Comparison of ENCODE assay signal across 8 mouse cellular contexts in genomic region chr10:92163071-92163504, GRCm38 (mm10).
DNase-seq lines count a peak whose midpoint lies in the region; ATAC-seq lines count a peak whose summit lies in the region.

No protein-coding gene starts in this region.

- peak overlapping the region; percentile 52 for H3K4me3 ChIP-seq in forebrain, embryonic 14.5 days (ENCODE audit: low read depth, low read length)
- peak overlapping the region; percentile 60 for H3K4me3 ChIP-seq in midbrain, embryonic 11.5 days (ENCODE audit: low read depth, low read length)

- peaks cover 2% of the 10 kb centered on the region; the same call in 1 of the 2 replicates for H3K4me1 ChIP-seq in forebrain, embryonic 14.5 days (ENCODE audit: control insufficient read depth, insufficient read depth, low read length)
- H3K4me1 ChIP-seq in midbrain, embryonic 11.5 days (ENCODE audit: control insufficient read depth, insufficient read depth, low read length): peaks cover 6% of the 10 kb centered on the region; the same call in 1 of the 2 replicates

- peak overlapping the region; percentile 81 for H3K4me2 ChIP-seq in forebrain, embryonic 14.5 days (ENCODE audit: low read length)
- peak overlapping the region; percentile 65 for H3K4me2 ChIP-seq in midbrain, embryonic 11.5 days

- ATAC-seq in forebrain, embryonic 14.5 days: peak; percentile 45
- ATAC-seq in midbrain, embryonic 11.5 days (ENCODE audit: low FRiP score): peak; percentile 71

- DNase-seq in cerebellum, postnatal 14 days: peak; percentile 8 to 31
- no peak for DNase-seq in cerebellum, adult 18-20 months
- peak; percentile 55 for DNase-seq in ES-CJ7 (ENCODE audit: low read depth, low spot score)
- peak; percentile 79 for DNase-seq in forebrain, embryonic 14.5 days (ENCODE audit: low spot score)
- peak; percentile 96 for DNase-seq in midbrain, embryonic 11.5 days (ENCODE audit: low spot score, missing footprints)
- no peak for DNase-seq in urinary bladder, adult 18-20 months (ENCODE audit: low spot score in 2 of 2)
- DNase-seq in B cell, adult 2 months: no peak
- DNase-seq in T-cell, adult 2 months (ENCODE audit: low spot score): no peak

- peak overlapping the region; percentile 85 for H3K9ac ChIP-seq in forebrain, embryonic 14.5 days (ENCODE audit: low read length)
- H3K9ac ChIP-seq in midbrain, embryonic 11.5 days (ENCODE audit: low read length): peak overlapping the region; percentile 86

- no peaks in the 10 kb centered on the region for H3K36me3 ChIP-seq in forebrain, embryonic 14.5 days (ENCODE audit: control insufficient read depth, insufficient read depth, low read length)
- H3K36me3 ChIP-seq in midbrain, embryonic 11.5 days (ENCODE audit: control insufficient read depth, insufficient read depth, low read length): no peaks in the 10 kb centered on the region

- H3K9me3 ChIP-seq in forebrain, embryonic 14.5 days (replicated peaks; ENCODE audit: control insufficient read depth, low read length): no peaks in the 10 kb centered on the region
- no peaks in the 10 kb centered on the region for H3K9me3 ChIP-seq in midbrain, embryonic 11.5 days (ENCODE audit: control insufficient read depth, low read length)

- WGBS in forebrain, embryonic 14.5 days: under 1% methylated on average over 7 of the region's 7 CpGs
- under 1% methylated on average over 7 of the region's 7 CpGs for WGBS in midbrain, embryonic 11.5 days

- H3K27ac ChIP-seq in forebrain, embryonic 14.5 days (ENCODE audit: low read depth, low read length): peak overlapping the region; percentile 94
- H3K27ac ChIP-seq in midbrain, embryonic 11.5 days (ENCODE audit: low read depth, low read length): peak overlapping the region; percentile 96

- no peaks in the 10 kb centered on the region for H3K27me3 ChIP-seq in forebrain, embryonic 14.5 days (replicated peaks; ENCODE audit: control insufficient read depth, insufficient read depth, low read length)
- no peaks in the 10 kb centered on the region; the same call in 1 of the 2 replicates for H3K27me3 ChIP-seq in midbrain, embryonic 11.5 days (ENCODE audit: control insufficient read depth, insufficient read depth, low read length)

Comparison
In these comparisons a context has a peak if more than half of its experiments do, and no peak if none do; other contexts are left out.
1. DNase-seq: peak in cerebellum, postnatal 14 days (2 of 2), ES-CJ7 (single experiment), forebrain, embryonic 14.5 days (single experiment) and midbrain, embryonic 11.5 days (single experiment); none in cerebellum, adult 18-20 months (0 of 2), urinary bladder, adult 18-20 months (0 of 2), B cell, adult 2 months (0 of 2) and T-cell, adult 2 months (single experiment).